Mouse (Mus musculus) T-helper 2 cell (primary cell): ENCODE measurements at regions not wholly inside any gene's neighbourhood (a gene's known extent, or its start where the extent isn't known, plus 50 kb on each side); places are given as distances from the start of the nearest gene placed in this dataset.
"Not testable (repeated sequence)": the region's sequence is repeated elsewhere in the genome, so short reads cannot be mapped to it uniquely, and the experiment has no call there.

Experiments
- in situ Hi-C: fragments of 300-600 bp; cut with MboI, MseI; formaldehyde crosslinking; loops from one replicate; pipeline ENCODE4 v1.15.1; 2025; ENCODE audit warnings: high pct_unique_total_duplicates

- in situ Hi-C loops = no loop called here
These were observed 460.7 kb downstream of the Tns1 start for GRCm38 (mm10) chr1:73663546-73663945.

GRCm38 (mm10) chr1:73645011-73645410 lies 479.2 kb downstream of the Tns1 start:
- in situ Hi-C loops = no loop called here

DNA sequence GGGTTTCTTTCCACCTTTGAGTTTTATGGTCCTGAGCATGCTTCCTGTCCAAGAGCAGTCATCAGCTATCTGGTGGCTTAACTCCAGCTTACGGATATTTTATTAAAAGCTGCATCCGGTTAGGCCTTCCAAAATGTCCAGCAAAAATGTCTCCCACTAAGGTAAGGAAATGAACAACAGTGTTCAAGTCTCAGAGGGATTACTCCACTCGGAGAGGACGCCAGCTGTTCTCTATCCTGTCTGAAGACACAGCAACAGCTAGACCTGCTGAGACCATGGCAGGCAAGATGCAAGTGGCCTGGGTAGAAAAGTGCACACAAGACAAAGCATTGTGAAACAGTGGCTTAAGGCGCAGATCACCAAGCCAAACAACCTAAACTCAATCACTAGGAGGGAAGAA lies 479.9 kb downstream of the Tns1 start:
- in situ Hi-C loops = no loop called here

DNA sequence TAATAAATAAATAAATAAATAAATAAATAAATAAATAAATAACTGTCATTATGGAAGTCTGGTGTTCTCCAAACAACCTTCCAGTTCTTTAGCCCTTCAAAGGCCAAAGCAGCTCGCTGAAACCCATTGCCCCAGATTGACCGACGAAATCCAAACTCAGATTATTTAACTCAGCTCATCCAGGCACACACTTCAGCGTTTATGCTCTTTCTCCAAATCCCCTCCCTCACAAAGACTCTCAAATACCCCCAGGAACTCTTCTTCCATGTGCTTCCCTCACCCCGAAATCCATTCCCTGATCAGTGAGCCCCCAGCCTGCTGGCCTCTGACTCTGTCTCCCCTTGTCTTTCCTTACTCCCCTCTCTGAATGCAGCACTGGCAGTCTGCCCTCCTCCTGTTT lies 480.8 kb downstream of the Tns1 start:
- in situ Hi-C loops = no loop called here

GRCm38 (mm10) chr1:73642691-73643109 lies 481.5 kb downstream of the Tns1 start:
- in situ Hi-C loops = no loop called here

GRCm38 (mm10) chr1:73641456-73641855 lies 482.8 kb downstream of the Tns1 start:
- in situ Hi-C loops = no loop called here

- in situ Hi-C loops = no loop called here
These were observed 483.4 kb downstream of the Tns1 start for GRCm38 (mm10) chr1:73640726-73641451.

- in situ Hi-C loops = no loop called here
These were observed 488.5 kb downstream of the Tns1 start for GRCm38 (mm10) chr1:73635709-73636108.

DNA sequence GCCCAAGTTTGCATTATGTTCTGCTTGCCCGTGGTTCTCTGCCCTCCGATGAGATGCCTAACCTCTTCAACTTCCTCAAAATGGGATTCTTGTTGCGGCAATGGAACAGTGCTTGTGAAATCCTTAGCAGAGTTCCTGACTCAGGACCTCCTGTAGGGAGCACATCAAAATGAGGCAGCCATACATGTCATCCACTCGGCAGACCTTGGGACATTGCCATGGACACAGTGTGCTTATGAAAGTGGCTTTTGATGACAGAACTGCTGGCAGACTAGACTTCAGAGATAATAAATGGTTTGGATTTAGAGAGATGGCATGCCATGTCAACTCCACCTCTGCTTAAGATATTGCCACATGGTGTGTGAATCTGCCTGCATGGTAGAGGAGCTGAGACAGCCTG lies 489.4 kb downstream of the Tns1 start:
- in situ Hi-C loops = no loop called here

DNA sequence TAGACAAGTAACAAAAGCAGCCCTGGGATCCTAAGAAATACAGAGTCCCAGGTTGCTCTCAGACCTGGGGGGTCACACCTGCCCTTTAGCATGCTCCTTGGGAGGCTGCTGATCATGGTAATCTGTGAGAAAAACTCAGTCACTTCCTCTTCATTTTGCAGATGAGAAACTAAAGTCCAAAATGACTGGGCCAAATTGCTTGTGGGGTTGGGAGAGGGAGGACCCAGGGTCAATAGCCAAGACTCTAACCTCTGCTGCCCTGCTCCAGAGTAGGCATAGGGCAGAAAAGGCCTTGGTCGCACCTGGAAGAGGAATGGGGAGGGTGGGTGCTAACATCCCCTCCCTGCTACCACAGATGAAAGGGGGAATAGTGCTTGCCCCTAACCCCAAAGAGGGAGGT lies 491.2 kb downstream of the Tns1 start:
- in situ Hi-C loops = no loop called here

GRCm38 (mm10) chr1:73630363-73630762 lies 493.9 kb downstream of the Tns1 start:
- in situ Hi-C loops = no loop called here

GRCm38 (mm10) chr1:73625365-73625764 lies 498.9 kb downstream of the Tns1 start:
- in situ Hi-C loops = no loop called here

DNA sequence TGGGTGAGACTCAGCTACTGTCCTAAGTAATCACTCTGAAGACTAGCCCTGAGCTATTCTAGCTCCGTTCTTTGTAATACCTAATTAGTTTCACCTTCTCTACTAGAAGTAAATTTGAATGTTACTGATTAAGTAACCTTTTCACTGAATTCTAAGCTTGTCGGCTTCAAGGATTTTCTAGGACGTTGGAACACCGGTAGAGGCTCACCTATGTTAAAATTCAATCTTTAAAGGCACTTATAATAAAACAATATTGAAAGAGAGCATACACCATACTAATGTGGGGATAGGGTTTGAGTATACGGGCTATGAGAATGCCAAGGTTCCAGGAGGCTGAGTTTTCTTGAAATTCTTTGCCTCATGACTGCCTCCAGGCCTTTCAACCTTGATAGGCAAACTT lies 503.1 kb downstream of the Tns1 start:
- in situ Hi-C loops = not testable (repeated sequence)

- in situ Hi-C loops = no loop called here
These were observed 505.6 kb downstream of the Tns1 start for GRCm38 (mm10) chr1:73618551-73619170.

GRCm38 (mm10) chr1:73593653-73594385 lies 530.4 kb downstream of the Tns1 start:
- in situ Hi-C loops = no loop called here

DNA sequence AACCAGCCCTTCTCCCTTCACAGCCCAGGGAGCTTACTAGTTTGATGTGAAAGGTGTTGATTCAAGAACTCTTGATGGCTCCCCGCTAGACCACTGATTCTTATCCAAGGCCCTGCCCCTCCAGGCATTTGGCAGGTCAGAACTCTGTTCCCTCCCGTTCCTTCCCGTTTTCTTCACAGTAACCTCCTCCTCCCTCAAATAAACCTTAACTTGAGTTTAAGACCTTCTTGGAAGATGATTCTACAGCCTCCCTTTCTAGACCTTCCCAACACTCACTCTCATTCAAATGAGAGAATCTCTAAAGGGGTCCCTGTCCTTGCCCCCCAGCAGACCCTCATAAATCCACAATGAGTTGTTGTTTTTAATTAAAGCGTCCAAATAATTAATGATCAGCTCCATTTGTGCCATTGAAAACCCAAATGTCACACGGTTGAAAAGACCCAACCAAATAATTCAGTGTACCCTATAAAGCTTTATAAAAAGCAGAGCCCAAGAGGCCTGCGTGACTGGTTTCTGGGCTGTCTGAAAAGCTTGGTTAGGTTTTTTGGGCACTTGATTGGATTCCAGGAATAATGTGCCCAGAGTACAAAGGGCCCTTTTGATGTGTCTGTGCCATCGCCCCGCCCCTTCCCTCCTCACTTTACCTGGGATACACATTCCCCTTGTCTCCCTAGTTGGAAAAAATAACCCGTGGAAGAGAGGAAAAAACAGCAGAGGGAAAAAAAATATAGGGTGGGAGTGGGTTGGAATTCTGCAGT lies 532.7 kb downstream of the Tns1 start:
- in situ Hi-C loops = no loop called here

GRCm38 (mm10) chr1:73579680-73580079 lies 544.6 kb downstream of the Tns1 start:
- in situ Hi-C loops = no loop called here

- in situ Hi-C loops = no loop called here
These were observed 547.2 kb downstream of the Tns1 start for GRCm38 (mm10) chr1:73577019-73577418.

- in situ Hi-C loops = no loop called here
These were observed 548.6 kb downstream of the Tns1 start for GRCm38 (mm10) chr1:73575694-73576093.

- in situ Hi-C loops = no loop called here
These were observed 553.3 kb downstream of the Tns1 start for GRCm38 (mm10) chr1:73570944-73571343.

DNA sequence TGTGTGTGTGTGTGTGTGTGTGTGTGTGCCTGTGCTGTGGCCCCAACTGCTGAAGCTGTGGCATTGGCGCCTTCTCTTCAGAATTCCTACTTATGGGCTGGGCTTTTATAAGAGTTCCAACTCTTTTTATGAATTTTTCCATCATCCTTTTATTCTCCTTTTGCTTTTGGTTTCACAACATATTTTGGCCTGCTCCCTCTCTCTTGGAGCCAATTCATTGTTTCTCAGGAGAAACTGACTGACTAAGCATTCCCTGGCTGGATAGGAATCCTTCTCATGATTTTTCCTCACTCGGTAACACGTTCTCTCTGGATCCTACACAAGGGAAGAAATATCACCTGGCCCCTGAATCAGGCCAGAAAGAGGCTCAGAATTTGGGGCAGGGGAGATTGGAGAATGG lies 551.1 kb upstream of the Tnp1 start:
- in situ Hi-C loops = no loop called here

DNA sequence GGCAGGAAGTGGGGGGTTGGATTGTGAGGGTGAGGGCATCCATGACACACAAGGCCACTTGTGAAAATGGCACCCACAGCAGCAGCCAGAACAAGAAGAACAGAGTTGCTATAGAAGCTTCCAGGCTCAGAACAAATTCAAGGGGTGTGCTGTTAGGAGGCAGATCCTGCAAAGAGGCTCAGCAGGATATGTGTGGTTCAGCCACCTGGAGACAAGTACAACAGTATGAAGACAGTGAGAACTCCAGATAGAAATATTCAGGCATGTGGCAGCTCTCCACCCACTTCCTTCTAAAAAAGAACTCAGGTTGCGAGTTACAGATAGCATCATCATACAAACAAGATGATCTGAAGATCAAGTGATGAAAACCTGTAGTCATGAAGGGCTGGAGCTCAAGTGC lies 544.9 kb upstream of the Tnp1 start:
- in situ Hi-C loops = no loop called here
